Mouse (Mus musculus): ENCODE measurements at regions not wholly inside any gene's neighbourhood (a gene's known extent, or its start where the extent isn't known, plus 50 kb on each side); places are given as distances from the start of the nearest gene placed in this dataset.

DNA sequence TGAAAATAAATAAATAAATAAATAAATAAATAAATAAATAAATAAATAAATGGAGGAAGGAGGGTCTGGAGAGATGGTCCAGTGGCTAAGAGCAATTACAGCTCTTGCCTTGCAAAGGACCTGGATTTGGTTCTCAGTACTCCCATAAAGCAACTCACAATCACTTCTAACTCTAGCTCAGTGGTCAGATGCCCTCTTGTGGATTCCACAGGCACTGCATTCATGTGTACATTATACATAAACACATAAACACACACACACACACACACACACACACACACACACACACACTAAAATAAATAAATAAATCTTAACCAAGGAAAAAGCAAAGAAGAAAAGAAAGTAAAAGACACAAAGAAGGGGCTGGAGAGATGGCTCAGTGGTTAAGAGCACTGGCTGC, 74.2 kb upstream of the Dhx40 start:
- DNase-seq: no peak

DNA sequence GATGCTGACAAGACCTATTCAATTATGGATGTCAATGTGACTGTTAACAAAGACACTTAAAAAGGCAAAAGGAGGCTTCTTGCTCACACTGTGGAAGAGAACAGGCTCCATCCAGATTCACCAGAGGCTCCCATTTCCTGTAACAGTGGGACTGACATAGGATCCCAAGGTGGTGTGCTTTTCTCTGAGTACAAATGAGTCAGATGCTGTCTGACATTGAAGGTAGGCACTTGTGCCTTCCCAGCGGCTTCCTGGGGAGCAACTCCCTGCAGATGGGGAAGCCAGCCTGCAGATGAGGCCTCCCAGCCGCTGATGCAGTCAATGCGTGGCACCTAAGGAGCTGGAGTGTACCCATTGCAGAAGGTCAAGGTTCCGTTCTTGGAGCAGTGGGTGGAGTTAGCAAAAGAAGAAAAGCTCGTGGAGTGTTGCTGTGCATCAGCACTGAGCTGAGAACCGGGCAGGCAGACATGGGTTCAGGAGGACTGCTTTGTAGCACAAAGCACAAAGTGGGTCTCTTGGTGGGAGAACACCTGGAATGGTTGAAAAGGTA, 71.9 kb upstream of the Dhx40 start:
- no peak for DNase-seq

DNA sequence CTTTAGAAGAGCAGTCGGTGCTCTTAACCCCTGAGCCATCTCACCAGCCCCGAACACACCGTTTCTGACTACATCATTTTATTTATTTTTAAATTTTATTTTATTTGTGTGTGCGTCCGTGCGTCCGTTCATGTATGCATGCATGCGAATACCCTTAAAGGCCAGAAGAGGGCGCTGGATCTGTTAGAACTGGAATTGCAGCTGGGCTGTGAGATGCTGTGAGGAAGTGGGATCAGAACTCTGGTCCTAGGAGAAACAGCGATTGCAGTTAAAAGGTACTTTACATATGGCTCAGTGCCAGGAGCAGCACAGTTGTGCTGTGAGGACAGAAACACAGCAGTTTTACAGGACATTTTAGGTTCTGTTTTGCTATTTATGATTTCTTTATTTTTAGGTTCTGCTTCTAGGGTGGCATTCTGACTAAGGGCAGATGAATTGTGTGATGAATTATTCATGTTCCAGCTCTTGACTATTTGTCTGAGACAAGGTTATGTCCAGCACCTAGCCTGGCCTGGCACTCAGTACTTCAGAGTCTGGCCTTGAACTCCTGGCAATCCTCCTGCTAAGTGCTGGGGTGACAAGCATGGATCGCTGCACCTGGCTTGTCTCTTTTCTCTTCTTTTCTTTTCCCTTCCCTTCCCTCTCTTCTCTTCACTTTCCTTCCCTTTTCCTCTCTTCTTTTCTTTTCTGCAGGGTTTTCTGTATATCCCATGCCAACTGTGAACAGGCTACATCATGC, 71.0 kb upstream of the Dhx40 start:
- no peak for DNase-seq

DNA sequence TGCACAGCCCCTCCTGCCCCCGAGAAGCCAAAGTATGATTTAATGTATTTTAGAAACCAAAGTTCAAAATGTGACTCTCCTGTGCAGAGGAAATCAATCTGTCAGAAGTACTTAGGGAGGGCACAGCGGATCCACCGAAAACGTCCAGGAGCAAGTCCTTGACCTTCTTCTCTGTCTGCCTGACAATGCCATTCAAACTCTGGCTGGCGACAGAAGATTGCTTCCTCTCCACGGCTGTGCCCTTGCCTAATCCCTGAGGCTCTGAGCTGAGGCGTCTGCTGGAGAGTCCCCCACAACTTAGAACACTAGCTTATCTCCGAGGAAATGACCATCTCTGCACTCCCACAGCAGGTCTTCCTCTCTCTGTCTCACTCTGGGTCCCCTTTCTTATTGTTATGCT, 69.0 kb upstream of the Dhx40 start:
- no peak for DNase-seq

DNA sequence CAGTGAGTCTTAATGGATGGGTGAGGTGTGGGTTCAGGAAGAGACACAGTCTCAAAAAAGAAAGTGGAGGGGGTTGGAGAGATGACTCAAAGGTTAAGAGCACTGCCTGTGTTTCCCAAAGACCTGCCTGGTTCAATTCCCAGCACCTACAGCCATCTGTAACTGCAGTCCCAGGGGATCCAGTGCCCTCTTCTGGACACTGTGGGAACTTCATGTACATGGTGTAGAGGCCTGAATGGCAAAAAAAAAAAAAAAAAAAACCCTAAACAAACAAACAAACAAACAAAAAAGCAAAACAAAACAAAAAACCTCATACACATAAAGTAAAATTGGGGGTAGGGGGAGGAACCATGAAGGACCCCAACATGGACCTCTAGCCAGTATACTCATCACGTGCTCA, 68.2 kb upstream of the Dhx40 start:
- no peak for DNase-seq

DNA sequence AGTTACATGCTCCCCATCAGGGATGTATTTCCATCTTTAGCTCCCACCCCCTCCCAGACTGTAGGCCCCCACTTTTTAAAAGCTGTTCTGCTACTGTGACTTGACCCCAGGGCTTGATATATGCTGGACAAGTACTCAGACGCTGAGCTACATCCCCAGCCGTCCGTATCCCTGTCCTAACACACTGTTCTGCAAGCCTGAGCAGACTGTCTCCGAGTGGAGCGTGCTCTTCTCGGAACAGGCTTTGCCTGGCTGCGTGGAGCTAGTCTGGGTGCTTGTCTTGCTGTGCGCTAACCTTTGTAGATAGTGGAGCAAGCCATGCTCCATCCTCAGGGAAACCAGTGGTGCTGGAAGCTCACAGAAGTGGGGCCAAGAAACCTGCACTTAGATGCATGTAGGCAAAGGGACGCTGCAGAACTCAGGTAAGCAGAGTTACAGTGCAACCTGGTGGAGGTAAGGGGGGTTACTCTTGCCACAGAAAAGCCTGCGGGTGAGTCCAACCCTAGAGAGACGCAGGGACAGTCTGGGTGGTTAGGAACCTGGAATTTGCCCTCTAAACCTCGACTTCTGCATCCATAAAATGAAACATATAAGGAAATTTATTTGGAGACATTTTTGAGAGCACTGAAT, 67.2 kb upstream of the Dhx40 start:
- DNase-seq: peak; percentile 37 to 47

DNA sequence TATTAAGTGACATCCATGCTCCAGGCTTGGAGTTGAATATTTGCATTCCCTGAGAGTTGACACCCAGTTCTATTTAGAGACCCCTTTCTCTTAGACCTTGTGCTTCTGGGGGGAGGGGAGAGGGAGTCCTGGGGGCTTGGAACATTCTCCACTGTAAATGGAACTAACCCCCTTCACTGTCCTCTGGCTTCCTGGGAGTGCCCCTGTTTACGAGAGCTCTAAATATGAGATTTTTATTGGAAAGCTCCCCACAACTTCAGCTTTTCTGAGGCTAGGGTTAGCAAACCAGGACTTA, 65.8 kb upstream of the Dhx40 start:
- DNase-seq: no peak

DNA sequence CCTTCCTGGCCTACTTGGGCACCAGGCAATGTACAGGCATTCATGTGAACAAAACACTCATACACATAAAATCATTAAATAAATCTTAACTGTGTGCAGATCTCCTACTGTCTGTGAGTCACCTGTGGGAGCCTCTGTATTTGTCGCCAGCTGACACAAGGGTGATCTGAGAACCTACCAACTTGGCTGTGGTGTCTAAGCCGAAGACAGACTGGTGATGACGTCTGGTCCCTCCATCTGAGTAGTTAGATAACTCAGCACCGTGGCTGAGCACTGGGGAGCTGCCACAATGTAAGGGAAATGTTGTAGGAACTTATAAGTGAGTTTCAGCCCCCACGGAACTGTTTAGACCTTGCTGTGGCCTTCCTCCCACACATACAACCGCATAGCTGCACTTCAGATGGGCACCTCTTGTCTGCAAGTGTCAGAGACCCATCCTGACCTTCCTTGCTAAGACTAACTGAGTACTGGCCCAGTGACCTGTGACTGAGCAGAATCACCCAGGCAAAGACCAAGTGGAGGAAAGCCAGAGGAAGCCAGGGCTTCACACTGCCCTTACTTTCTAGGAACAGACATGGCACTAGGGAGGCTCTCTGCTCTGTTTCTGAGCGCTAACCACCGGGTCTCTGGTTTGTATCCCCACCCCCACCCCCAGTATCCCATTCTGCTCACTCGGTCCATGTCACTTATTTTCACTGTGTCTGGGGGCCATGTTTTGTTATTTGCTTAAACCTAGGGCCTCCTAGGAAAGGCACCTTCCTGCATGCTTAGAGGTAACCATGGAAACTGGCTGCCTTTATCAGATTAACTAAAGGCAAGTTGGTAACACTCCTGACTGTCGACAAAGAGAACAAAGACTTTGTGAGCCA, 65.2 kb upstream of the Dhx40 start:
- no peak for DNase-seq

DNA sequence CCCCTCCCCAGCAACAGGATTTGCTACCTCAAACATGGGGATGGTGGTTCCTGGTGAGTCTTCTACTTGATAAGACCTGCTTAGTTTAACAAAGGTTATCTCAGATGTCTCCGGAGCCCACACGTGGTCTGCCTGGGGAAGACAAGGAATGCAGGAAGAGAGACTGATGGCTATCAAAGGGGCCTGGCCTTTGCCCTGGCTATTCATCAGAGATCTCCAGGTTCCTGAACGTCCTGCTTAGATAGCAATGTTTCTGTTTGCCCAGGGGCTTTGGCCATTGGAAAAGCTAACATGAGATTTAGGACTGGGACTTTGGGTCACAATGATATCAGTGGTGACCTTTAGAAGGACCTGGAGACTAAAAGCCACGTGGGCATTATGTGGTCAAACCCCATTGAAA, 64.2 kb upstream of the Dhx40 start:
- DNase-seq: no peak

DNA sequence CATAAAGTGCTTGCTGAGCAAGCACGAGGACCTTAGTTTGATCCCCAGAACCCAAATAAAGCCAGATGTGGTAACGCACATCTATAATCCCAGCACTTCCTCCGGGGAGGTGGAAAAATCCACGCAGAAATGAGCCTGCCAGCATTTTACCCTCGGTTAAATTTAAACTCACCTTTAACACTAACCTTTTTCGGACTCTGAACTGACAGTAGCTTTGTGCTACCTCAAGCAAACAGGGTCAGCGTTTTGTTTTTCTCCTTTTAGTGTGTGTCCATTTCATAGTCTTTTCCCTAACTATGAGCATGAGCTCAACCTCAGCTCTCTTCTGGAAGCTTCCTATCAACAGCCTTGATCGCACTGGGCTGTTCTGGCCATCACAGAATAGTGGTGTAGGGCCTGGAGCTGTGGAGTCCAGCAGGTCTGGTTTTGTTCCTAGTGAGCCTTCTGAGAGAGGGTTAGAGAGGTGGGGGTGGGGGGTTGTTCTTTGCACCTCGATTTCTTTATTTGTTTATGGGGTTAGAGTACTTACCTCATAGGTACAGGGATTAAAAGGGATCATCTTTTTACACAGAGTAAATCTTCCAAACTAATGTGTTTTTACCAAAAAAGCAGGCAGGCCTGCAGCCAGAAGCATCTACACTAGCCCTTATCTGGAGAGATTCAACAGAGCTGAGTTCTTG, 63.1 kb upstream of the Dhx40 start:
- no peak for DNase-seq

DNA sequence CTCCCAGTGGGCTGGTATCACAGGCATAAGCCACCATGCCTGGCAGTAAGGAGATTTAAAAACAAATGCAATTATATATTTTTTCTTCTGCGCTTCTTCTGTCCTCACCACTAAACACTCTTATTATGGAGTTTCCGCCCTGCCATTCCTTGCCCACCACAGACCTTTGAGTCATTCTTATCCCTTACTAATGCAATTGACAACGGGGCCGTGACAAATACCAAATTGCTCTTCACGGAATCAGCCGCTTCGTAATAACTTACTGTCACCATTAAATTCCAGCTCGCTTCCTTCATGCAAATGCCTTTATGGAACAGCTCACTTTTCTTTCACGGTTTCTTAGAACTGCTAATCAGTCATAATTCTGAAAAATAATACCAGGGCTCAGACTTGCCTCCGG, 59.4 kb upstream of the Dhx40 start:
- DNase-seq: no peak

DNA sequence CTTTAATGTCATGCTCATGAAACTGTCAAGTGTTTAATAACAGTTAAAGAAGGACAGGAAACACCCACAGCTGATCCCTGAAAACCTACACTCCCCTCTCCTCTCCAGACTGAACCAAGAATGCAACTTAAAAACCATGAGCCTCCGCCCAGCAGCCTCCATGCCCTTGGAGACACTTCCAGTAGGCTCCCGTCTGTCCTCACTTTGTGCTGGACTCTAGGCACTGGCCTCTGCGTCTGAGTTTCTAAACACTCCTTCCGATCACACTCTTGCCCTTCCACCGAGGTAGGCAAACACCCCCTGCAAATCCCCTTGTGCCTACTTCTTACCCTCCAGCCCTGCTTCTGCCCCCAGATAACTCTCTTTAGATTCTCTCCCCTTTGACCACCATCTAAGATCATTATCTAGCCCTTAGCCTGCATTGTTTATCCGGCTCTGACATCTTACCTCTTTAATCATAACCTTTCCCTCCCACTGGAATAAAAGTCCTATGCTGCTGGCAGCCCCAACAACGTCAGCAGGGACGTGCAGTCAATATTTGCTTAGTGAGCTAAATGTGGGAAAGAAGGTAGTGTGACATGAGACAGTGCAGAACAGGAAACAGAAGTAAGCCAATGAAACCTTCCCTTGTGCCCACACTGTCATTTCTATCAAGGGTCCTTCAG, 52.5 kb upstream of the Dhx40 start:
- DNase-seq: no peak

DNA sequence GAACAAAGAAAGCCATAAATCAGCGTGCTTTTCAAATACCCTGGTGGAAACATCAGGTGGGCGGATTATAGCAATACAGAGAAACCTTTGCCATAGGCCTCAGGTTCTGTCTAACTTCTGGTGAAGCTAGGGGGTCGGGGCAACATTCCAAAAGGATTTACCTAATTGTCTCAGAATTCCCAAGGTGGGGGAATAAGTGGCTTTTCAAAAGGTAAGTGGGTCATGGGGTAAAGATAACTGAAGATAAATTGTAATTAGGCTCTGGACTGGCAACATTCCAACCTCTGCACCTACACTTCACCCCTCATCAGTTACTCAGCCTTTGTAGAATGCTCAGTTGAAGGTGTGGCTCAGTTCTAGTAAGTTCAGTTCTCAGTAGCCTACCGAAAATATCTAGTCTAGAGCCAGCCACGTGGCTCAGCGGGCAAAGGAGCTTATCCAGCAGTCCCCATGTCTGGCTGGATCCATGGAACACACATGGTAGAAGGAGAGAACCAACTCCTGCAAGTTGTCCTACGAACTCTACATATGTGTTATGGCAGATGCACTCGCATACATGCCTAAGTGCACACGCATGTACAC, 51.8 kb upstream of the Dhx40 start:
- no peak for DNase-seq

DNA sequence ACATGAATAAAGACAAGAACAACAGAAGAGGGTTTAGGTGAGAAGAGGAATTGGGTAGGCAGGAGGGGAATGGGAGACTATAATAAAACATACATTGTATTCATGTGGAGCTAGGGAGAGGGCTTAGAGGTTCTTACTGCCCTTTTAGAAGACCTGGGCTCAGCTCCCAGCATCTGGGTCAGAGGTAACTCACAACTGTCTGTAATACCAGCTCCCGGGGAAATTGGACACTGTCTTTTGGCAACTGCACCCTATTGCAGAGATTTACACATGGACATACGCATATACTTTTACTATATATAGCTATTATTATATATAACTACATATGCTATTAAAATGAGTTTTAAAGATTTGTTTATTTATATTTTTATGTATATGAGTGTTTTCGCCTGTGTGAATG, 50.7 kb upstream of the Dhx40 start:
- DNase-seq: no peak

All from lung, postnatal 4 days (tissue).